Mouse (Mus musculus): ENCODE results near the gene Gm49403. TPM values are rescaled to one million over a fixed set of nuclear protein-coding genes. Genes with fewer than 3 reads are reported as not detected.

Gene Gm49403
- total RNA-seq (2023): not detected

DNA sequence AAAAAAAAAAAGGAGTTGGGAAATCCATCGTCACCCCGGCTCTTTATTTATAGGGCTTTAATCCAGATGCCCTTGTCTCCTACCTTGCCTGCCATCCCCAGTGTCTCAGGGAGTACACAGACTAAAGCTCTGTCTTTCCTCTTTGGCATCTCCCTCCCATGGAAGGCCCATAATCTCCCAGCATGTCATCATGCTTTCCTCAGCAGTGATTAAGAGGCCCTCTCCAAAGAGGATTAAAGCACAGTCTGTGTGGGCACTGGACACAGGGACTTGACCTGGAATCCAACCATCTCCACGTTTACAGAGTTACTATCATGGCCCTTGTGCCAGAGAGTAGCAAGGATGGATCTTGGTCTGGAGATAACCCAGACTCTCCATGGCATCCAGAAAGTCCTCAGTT lies at the start of gene Gm49403, which contains the start of gene Lbhd1:
Gene Gm49403, plus strand, starts transcription at position 315 of the 400 bp plus-strand sequence.
Gene Lbhd1, plus strand, starts transcription at position 117 of the 400 bp plus-strand sequence.

GRCm38 (mm10) chr19:8837251-8837791 lies 46.4 kb upstream of the Gm49403 start, which contains the start of gene Bscl2:
Gene Bscl2 (plus strand): TSS chr19:8837467.

DNA sequence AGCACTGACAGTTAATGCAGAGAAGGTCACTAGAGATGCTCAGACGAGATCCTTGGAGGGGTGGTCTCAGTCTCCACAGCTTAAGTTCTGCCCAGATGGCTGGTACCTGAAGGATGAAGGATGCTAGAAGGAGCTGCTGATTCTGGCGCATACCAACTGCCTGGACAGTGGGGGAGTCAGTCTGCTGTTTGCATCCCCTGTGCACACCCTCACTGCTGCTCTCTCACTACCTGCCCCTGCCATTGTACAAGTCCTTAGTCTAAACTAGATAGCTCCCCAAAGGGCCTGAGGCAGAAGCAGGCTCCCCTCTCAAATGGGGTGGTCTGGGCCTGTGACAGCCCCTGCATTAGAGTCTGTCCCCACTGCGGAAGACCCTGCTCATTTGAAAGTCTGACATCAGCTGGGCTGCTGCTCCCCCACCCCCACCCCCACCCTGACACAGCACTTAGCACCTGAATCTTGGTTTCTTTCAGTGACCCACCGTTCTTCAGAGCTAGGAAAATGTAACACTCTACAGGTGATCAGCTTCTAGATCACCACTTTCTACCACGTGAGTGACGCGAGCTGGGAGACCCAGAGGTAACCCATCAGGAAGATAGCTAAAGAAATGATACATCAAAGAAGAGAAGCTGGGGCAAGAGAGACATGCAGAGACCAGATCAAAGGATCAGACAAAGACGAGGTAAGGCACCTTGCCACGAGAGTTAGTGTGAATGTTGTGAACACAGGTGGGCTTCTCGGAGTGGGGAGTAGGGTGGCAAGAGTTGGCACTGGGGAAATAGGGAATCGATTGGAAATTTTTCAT lies 44.4 kb upstream of the Gm49403 start, which contains the start of gene Gng3:
Gene Gng3, minus strand, starts transcription at position 92 of the 805 bp plus-strand sequence.

DNA sequence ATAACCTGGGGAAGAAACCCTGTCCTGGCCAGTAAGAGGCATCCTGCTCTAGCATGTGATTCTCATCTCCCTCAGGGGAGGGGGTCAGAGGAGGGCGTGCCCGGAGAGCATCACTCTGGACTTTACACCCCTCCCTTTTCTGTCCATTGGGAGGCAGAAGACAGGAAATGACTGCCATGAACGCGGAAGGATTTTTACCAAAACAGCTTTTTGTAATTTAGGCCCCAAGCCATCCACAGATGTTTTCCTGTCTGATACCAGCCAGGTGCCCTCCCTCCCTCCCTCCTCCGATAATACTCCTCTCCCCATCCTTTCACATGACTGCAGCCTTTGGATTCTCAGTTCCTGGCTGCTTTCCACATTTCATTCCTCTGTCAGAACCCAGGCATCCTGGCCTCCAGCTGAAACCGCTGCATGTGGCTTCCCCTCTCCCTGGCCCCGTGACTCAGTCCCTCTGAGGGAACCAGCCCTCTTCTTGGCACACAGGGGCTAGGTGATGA lies 33.3 kb upstream of the Gm49403 start, which contains the start of gene Lrrn4cl:
Gene Lrrn4cl, plus strand, starts transcription at position 367 of the 500 bp plus-strand sequence.

DNA sequence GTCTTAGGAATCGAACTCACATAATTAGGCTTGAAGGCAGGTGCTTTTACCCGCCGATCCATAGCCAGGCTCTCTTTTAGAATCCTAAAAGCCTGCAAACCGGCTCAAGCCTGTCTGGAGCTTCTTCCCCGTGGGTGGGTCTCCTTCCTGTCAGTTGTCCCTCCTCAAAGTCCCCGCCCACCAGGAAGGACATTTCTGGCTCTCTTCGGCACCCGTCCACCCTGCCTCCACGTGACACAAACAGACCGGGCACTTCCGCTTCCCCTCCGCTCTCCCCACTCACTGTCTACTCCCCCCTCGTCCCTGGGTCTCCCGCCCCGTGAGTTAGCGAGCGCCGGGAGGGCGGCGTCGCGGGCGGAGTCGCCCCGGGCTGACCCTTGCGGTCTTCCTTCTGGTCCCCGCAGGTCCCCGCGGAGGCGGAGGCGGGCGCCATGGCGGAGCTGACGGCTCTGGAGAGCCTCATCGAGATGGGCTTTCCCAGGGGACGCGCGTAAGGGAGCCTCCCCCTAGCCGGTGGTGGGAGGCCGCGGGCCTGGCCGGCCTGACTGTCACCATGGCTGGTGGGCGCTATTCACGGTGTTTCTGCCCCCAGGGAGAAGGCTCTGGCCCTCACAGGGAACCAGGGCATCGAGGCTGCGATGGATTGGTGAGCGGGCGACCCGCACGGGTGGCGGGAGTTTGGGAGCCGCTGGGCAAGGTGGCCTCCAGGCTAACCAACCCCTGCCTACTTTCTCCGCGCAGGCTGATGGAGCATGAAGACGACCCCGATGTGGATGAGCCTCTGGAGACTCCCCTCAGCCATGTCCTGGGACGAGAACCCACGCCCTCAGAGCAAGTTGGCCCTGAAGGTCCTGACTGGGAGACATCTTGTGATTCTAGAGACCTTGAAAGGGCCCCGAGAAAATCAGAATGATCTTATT lies 12.2 kb upstream of the Gm49403 start, which contains the start of gene Ubxn1:
Gene Ubxn1, plus strand, starts transcription at position 230 of the 920 bp plus-strand sequence.

GRCm38 (mm10) chr19:8880311-8881033 lies 3.3 kb upstream of the Gm49403 start, which contains the start of gene Uqcc3:
Gene Uqcc3 (minus strand): TSS chr19:8880923.

DNA sequence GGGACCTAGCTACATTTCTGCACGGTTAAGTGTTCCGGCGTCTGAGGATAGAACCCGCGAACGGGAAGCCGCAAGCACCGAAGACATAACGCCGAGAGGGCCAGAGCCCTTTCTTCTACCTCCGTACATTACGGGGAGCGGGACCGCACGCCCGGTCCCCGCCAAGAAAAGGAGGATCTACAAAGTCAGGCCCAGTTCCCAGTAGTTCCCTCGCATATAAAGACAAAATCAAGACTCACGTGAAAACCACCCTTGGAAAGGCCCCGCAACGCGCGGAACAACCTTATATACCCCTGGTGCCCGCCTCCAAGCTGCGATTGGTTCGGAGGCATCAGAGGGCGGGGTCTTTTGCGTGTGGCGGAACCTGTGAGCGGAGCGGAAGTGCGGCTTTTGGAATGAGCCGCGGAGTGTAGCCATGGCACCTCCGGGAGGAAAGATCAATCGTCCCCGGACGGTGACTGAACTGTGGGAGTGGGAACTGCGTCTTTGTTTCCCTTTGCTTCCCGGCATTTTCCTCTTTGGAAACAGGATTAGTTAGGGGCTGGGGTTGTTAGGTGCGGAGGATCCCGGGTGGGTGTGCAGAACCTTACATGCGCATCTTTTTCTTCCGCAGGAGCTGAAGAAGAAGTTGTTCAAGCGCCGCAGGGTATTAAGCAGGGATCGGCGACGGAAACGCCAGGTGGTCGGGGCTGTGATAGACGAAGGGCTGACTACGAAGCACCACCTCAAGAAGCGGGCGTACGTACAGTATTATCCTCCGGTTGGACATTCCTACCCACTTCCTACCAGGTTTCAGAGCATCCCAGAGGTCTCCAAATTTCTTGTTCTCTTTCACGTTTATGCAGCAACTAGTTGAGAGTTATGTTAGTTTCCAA lies 5.0 kb downstream of the Gm49403 start, which contains the start of the genes 1810009A15Rik and Gm49416:
Gene 1810009A15Rik, plus strand, starts transcription at position 343 of the 875 bp plus-strand sequence.
Gene Gm49416, plus strand, starts transcription at position 416 of the 875 bp plus-strand sequence.

DNA sequence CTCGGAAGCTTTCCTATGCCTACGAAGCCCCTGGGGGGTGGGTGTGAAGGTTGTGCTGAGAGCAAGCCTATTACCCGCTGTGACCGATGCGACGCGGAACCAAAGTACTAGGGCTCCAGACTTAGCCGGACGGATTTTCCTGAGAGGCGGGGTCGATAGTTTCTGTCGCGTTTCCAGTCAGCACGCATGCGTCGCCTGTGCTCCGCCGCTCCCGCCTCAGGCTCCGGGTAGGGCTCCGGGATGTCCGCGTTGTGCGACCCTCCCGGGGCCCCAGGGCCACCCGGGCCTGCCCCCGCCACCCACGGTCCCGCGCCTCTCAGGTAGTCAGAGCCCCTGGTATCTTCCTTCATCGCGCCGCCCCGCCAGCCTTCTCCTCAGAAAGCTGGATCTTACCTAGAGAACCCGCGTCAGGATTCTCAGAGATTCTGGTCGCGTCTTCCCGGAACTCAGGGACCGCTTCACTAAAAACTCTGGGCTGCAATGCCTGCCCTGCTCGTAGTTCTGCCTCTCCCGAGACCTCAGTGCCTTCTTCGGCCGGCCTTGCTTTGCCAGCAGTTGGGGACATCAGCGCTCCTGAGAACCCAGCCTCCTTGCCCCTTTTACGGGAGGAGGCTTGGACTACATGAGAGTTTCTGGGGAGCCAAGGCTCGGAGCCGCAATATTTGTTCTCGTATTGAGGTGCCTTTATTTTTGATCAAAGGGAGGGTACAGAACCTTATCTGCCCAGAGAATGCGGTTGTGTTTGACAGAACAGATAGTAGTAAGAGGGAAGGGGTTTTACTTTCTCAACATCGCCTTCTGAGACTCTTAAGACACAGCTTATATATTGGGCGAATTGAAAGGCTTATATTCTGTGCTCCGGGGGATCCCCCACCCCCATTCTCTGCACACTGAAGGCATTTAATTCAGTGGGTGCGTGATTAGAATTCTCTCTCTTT lies 9.4 kb downstream of the Gm49403 start, which contains the start of gene Ints5:
Gene Ints5, plus strand, starts transcription at position 177 of the 938 bp plus-strand sequence.

DNA sequence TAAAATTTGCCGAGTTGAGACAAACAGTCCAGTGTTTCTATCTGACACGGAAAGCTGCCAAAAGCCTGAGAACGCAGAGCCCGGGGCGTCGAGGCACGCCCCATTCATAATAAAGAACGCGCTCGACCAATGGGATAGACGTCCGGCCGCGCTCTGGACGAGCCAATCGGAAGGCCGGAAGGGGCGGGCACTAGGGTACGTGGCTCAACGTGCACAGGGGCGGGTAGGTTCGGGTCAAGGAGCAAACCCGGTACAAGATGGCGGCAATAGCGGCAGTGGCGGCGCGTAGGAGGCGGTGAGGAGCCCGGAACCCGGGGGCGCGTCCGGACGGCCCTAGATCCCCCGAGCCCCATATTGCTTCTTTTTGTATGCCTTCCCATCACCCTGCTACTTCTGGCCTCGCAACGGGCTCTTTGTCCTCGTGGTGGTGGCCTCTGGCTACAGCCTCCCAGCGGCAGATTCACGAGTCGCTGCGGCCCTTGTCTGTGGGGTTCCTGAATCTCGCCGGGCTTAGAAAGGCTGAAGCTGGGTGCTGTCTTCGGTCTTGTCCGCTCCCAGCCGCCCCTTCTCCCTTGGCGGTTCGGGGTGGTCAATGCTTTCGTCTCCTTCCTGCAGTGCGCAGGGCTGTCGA lies 14.2 kb downstream of the Gm49403 start, which contains the start of gene Ganab:
Gene Ganab, plus strand, starts transcription at position 207 of the 631 bp plus-strand sequence.

DNA sequence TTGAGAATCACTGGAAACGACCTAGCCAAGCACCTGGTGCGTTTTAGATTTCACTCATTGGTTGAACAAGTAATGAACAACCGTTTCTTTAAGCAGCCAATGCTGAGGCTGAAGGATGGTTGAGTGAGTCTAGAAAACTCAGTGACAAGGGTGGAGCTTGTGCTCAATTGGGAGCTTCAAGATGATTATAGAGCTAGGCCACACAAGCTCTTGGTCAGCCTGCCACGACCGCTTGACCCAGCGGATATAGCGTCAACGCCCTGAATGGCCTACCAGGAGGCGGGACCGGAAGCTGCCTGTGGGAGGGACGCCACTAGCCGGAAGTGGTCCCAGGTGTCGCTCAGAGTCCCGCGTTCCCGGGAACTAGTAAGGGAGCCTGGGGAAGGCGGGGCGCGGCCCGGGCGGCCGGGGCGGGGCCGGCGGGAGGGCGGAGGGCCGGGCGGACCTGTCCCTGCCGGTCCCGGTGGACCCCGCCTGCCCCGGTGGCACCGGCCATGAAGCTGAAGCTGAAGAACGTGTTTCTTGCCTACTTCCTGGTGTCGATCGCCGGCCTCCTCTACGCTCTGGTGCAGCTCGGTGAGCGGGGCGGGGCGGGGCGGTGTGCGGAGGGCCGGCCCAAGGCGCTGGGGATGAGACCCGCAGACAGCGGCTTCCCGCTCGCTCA lies 36.5 kb downstream of the Gm49403 start, which contains the start of gene B3gat3:
Gene B3gat3, plus strand, starts transcription at position 302 of the 664 bp plus-strand sequence.

DNA sequence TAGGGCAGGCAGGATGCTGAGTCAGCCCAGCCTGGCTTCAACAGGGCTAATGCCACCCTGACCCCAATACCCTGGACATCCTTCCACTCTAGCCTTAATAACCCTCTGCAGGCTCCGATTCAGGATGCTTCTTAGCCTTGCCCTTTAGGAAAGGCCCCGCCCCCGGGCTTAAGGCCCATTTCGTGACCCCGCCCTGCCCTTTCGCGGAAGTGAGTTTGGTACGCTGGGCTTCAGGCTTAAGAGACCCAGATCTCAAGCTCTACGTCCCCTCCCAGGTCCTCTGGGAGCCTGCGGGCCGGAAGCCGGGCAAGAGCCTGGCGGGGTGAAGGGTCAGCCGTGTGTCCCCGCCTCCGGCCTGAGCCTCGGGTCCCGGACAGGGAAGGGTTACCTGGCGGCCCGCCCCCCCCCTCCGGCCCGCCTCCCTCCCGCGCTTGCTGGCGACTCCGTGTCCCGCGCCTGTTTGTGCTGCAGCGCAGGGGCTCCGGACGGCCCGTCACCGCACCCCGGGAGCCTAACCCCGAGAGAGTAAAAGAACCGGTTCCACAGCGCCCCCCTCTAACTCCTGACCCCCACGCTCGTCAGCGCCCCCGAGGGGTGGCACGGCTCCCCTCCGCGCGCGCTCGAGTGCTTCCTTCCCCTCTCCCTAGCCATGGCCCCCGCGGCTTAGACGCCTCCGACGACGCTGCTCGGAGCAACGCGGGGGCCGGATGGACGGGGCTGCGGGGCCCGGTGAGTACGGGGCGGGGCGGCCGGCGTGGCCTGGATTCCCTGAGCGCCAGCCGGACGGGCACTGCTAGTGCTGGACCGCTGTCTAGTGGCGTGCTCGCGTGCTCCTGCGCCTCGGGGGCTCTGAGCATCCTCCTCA lies 45.7 kb downstream of the Gm49403 start, which contains the start of the genes Rom1 and Eml3:
Gene Rom1, minus strand, starts transcription at position 133 of the 865 bp plus-strand sequence.
Gene Eml3, plus strand, starts transcription at position 329 of the 865 bp plus-strand sequence.

Other genes starting within 250 kb of the Gm49403 start
- not detected for gene Chrm1, start 220.1 kb upstream of the Gm49403 start, total RNA-seq (2023)
- gene Slc3a2, start 160.6 kb upstream of the Gm49403 start, total RNA-seq (2023): 174 TPM
- 92.0 TPM for gene Wdr74, start 148.1 kb upstream of the Gm49403 start, total RNA-seq (2023)
- gene 1700092M07Rik, start 143.2 kb upstream of the Gm49403 start, total RNA-seq (2023): 7.7 TPM
- 251 TPM for gene Stx5a, start 142.5 kb upstream of the Gm49403 start, total RNA-seq (2023)
- gene Nxf1, start 126.9 kb upstream of the Gm49403 start, total RNA-seq (2023): 533 TPM
- 39.0 TPM for gene Tmem223, start 112.9 kb upstream of the Gm49403 start, total RNA-seq (2023)
- 68.8 TPM for gene Tmem179b, start 109.5 kb upstream of the Gm49403 start, total RNA-seq (2023)
- gene Taf6l, start 97.5 kb upstream of the Gm49403 start, total RNA-seq (2023): 10.7 TPM
- gene Polr2g, start 85.4 kb upstream of the Gm49403 start, total RNA-seq (2023): 62.8 TPM
- 0.77 TPM for gene Zbtb3, start 81.4 kb upstream of the Gm49403 start, total RNA-seq (2023)
- 25.7 TPM for gene Ttc9c, start 64.6 kb upstream of the Gm49403 start, total RNA-seq (2023)
- 104 TPM for gene Hnrnpul2, start 63.9 kb upstream of the Gm49403 start, total RNA-seq (2023)
- gene AC129217.1, start 54.2 kb upstream of the Gm49403 start, total RNA-seq (2023): 8.5 TPM
- 39.8 TPM for gene Bscl2, start 46.5 kb upstream of the Gm49403 start, total RNA-seq (2023)
- not detected for gene Gng3, start 44.7 kb upstream of the Gm49403 start, total RNA-seq (2023)
- gene Lrrn4cl, start 33.2 kb upstream of the Gm49403 start, total RNA-seq (2023): 1.0 TPM
- 118 TPM for gene Ubxn1, start 12.4 kb upstream of the Gm49403 start, total RNA-seq (2023)
- 36.8 TPM for gene Uqcc3, start 3.0 kb upstream of the Gm49403 start, total RNA-seq (2023)
- gene Lbhd1, start 198 bp upstream of the Gm49403 start, total RNA-seq (2023): 15.5 TPM
- gene 1810009A15Rik, start 4.9 kb downstream of the Gm49403 start, total RNA-seq (2023): 28.3 TPM
- not detected for gene Gm49416, start 5.0 kb downstream of the Gm49403 start, total RNA-seq (2023)
- gene Ints5, start 9.1 kb downstream of the Gm49403 start, total RNA-seq (2023): 21.0 TPM
- 133 TPM for gene Ganab, start 14.1 kb downstream of the Gm49403 start, total RNA-seq (2023)
- 47.9 TPM for gene B3gat3, start 36.4 kb downstream of the Gm49403 start, total RNA-seq (2023)
- 4.2 TPM for gene Rom1, start 45.4 kb downstream of the Gm49403 start, total RNA-seq (2023)
- 81.1 TPM for gene Eml3, start 45.6 kb downstream of the Gm49403 start, total RNA-seq (2023)
- 190 TPM for gene Mta2, start 57.9 kb downstream of the Gm49403 start, total RNA-seq (2023)
- gene Tut1, start 69.9 kb downstream of the Gm49403 start, total RNA-seq (2023): 37.9 TPM
- 593 TPM for gene Eef1g, start 83.1 kb downstream of the Gm49403 start, total RNA-seq (2023)
- 73.0 TPM for gene Ahnak, start 105.4 kb downstream of the Gm49403 start, total RNA-seq (2023)
- not detected for gene Scgb1a1, start 204.0 kb downstream of the Gm49403 start, total RNA-seq (2023)